Mouse (Mus musculus) left cerebral cortex, postnatal 36 days (tissue): ENCODE measurements at regions not wholly inside any gene's neighbourhood (a gene's known extent, or its start where the extent isn't known, plus 50 kb on each side); places are given as distances from the start of the nearest gene placed in this dataset.

Experiments
- DNase-seq, 2 experiments: peaks; one replicate each; pipeline ENCODE4 v3.0.0; 2021 to 2022; ENCODE audit warnings: low spot score in 2 of 2, mixed read lengths in 1 of 2
- intact Hi-C: fragments of 180-260 bp; cut with DNase I; formaldehyde crosslinking; loops from one replicate; pipeline ENCODE4 v1.15.1; 2025

DNA sequence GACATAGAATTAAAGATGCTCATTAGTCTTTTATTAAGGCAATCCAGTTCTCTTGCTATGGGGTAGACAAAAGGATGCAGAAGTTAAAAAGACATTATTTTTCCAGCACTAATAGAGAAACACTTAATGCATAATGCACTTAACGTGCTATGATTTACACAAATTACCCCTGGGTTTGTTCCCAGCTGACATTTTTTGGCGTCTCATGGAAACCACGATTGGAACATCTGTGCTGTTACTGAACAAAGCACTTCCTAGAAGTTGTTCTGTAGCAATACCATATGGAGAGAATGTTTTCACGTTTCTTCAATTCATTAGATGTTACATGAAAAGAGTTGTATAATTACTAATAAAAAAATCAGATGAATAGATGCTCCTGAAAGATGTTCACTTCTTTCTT is 635.2 kb downstream of the Gm597 start:
- DNase-seq = no peak
- intact Hi-C loops = no loop called here

DNA sequence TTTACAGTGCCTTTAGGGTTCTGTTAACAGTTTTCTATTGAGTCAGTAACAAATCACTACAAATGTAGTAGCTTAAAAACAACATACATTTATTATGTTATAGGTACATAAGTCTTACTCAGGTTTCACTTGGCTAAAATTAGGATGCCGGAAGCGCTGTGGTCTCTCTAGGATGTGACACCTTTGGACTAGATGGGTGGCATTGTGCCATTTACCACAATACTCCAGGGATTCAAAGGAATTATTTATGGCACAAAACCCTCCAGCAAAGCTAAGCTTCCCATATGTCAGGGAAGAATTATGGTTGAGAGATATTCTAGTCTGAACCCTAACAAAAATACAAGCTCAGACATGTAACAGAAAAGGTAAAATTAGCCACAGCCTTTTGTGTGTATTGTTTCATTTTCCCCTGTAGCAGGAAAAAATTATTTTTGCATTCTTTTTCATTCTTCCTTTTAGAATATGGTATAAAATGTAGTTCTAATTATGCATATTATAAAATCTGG is 678.0 kb downstream of the Gm597 start:
- no peak for DNase-seq
- intact Hi-C loops = no loop called here

DNA sequence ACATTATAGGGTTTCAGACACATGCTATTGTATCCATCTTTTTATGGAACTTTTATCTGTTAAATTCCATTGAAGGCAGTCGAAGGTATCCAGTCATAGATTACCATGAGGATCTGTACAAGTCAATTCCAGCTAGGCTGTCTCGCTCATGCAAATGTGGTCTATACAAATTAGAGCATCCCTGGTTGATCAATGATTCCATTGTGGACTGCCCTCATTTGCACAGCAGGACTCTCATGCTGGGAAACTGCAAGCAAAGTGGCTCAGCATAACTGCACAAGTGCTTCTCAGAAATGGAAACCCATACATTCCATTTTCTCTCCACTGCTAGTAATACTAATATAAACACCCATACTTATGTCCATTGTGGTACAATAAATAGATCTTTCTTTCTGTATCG is 695.6 kb downstream of the Gm597 start:
- intact Hi-C loops = no loop called here
- DNase-seq = no peak

DNA sequence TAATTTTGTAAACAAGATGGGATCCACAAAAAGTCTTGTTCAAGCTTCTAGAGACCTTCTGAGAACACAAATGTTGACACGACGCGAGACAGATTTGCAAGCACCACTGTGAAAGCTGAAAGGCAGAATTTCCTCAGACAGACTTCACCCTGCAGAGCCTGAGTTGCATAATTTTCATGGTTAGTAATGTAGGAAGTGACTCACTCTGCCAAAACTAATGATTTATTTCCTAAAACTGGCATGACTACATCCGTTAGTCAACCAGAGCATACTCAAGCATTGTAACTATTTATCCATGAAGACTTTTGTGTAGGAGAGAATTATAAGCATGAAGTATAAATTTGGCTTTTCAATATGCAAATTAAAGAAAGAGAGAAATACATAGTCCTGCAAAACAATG is 726.1 kb downstream of the Gm597 start:
- intact Hi-C loops = no loop called here
- no peak for DNase-seq

DNA sequence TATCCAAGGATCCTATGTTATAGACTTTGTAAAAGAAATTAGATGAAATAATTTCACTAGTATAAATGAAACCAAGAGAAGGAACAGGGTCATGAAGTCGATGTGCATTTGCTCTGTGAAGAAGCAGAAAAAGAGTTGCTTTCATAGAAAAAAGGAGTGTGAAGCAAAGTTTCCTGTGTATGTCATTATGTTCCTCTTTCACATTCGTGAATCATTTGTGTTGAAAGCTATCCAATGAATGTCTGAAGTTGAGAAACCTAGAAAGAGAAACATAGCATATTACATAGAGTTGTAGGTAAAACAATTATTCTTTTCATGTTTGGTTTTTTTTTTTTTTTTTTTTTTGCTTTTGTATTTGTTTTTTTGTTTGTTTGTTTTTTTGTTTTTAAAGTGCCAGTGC is 732.1 kb downstream of the Gm597 start:
- intact Hi-C loops = no loop called here
- no peak for DNase-seq

DNA sequence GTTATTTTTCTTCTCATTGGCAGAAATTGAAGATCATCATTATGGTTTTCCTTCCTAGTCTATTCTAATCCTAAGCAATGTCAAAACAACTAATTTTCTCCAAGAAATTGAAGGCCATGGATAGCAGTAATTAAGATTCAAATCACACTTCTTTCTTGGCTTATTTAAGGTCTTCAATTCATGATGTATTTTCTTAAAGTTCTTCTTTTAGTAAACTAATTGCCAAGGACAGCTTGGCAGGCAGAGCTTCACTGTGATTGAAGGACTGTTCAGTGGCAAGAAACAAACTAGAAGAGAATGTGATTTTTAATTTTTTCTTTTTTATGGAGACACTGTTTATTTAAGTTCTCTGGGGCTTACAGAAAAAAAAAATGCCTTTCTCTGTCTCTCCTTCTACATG is 732.7 kb downstream of the Gm597 start:
- intact Hi-C loops = no loop called here
- no peak for DNase-seq

DNA sequence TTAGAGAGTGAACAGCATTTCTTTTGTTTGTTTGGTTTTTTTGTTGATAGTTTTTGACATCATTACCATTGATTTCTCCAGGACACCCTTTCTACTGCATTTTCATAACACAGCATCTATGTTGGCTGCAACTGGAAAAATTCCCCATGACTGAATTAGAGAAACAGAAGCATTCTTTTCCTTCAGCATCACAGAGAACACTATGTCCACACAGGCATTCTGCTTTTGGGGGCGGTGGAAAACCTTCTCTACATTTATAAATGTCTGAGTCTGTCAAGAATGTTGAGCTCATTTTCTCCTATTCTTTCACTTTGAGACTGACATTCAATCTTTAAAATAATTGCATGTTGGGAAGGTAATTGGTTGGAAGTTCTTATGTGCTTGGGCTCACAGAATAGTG is 734.4 kb downstream of the Gm597 start:
- DNase-seq = peak in 1 of 2 experiments; percentile 3
- intact Hi-C loops = no loop called here

DNA sequence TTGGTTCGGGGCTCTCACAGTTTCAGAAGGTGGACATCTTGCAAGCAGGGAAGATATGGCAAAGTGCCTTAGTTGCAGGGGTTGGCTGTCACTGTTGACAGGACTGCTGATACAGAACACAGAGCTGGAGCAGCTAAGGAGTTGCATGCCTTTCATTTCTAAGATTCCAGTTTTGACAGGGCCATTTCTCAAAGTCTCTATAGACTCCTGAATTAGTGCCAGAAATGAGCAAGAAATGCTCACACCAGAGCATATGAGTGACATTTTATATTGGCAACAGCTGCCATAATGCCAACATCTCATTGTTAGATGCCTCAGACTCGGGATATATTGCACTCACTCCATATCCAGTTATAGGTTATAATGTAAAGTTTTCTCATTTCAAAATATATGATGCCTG is 754.3 kb downstream of the Gm597 start:
- DNase-seq = no peak
- intact Hi-C loops = loop anchor here (2.0 kb wide), 1 partner anchor 41 kb away; no protein-coding TSS in a partner anchor

DNA sequence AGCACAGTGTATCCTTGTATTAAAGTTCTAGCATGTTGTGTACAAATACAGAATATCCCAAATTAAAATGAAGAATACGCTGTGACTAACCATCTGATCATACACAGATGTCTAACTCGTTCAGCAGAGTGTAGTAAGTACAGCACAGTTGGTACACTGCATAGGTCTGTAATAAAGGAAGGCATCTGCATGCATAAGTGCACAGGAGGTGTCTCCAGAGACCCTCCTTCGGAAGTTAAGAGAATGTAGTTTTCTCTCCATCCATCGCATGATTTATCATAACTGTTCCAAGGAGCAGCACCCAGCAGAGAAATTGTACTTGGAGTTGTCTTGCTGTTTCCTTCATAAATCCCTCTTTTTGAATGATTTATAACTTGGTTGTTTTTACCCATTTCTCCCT is 781.6 kb downstream of the Gm597 start:
- intact Hi-C loops = no loop called here

DNA sequence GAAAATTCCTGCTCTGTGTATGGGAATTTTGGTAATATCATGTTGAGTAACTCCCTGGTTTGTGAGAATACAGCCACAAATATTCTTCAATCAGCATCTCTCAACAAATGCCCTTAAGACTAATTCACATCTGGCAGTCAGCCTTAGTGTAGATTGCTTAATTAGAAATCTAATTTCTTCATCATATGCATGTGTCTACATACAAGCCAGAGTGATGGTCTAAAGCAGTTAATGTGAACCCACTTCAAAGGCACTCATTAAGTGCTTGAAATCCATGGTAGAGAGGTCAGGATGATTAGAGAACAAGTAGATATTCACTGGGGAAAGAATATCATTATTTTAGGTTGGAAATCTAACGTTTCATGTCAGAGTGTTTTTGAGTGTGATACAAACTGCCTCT is 816.7 kb downstream of the Gm597 start:
- intact Hi-C loops = no loop called here
- DNase-seq = no peak

More for the DNA sequence above, 781.6 kb downstream of the Gm597 start:
- no peak for DNase-seq
